Mouse (Mus musculus): ENCODE measurements around the gene Acsl1. TPM values are rescaled to one million over a fixed set of nuclear protein-coding genes. Genes with fewer than 3 reads are reported as not detected.

Gene Acsl1
- polyA plus RNA-seq, 1 experiment: 2.6 TPM

- Histone ChIP-seq H3K4me1 (peaks cover 75% of the 10 kb centered on the region), H3K9me3 (no peaks in the 10 kb centered on the region), H3K27me3 (replicated peaks) (no peaks in the 10 kb centered on the region), H3K36me3 (replicated peaks; ENCODE audit: low read length) (peaks cover 3% of the 10 kb centered on the region), H3K4me3 (replicated peaks) (no peak overlapping the region)
- TF ChIP-seq GATA1 (IDR thresholded peaks at IDR 0.05; ENCODE audit: borderline replicate concordance, low read length) (no peak), FLI1 (IDR thresholded peaks at IDR 0.05; ENCODE audit: low read length) (no peak)
Observed at GRCm38 (mm10) chr8:46474120-46474519, 3.3 kb downstream of the Acsl1 start.

GRCm38 (mm10) chr8:46474634-46475033 is 3.8 kb downstream of the Acsl1 start:
- TF ChIP-seq FLI1 (IDR thresholded peaks at IDR 0.05; ENCODE audit: low read length) (no peak), GATA1 (IDR thresholded peaks at IDR 0.05; ENCODE audit: borderline replicate concordance, low read length) (no peak)
- no peaks in the 10 kb centered on the region for H3K9me3 ChIP-seq
- H3K36me3 ChIP-seq (replicated peaks; ENCODE audit: low read length): peaks cover 3% of the 10 kb centered on the region
- no peak overlapping the region for H3K4me3 ChIP-seq (replicated peaks)
- peaks cover 70% of the 10 kb centered on the region for H3K4me1 ChIP-seq
- no peaks in the 10 kb centered on the region for H3K27me3 ChIP-seq (replicated peaks)

GRCm38 (mm10) chr8:46475404-46475803 is 4.6 kb downstream of the Acsl1 start:
- no peak for TF ChIP-seq FLI1 (IDR thresholded peaks at IDR 0.05; ENCODE audit: low read length)
- TF ChIP-seq GATA1 (IDR thresholded peaks at IDR 0.05; ENCODE audit: borderline replicate concordance, low read length): no peak
- no peaks in the 10 kb centered on the region for H3K27me3 ChIP-seq (replicated peaks)
- H3K4me3 ChIP-seq (replicated peaks): no peak overlapping the region
- H3K36me3 ChIP-seq (replicated peaks; ENCODE audit: low read length): peaks cover 3% of the 10 kb centered on the region
- no peaks in the 10 kb centered on the region for H3K9me3 ChIP-seq
- H3K4me1 ChIP-seq: peaks cover 69% of the 10 kb centered on the region

- Histone ChIP-seq H3K36me3 (replicated peaks; ENCODE audit: low read length) (peaks cover 3% of the 10 kb centered on the region), H3K9me3 (no peaks in the 10 kb centered on the region), H3K4me3 (replicated peaks) (no peak overlapping the region), H3K27me3 (replicated peaks) (no peaks in the 10 kb centered on the region), H3K4me1 (peaks cover 68% of the 10 kb centered on the region)
- no peak for TF ChIP-seq GATA1 (IDR thresholded peaks at IDR 0.05; ENCODE audit: borderline replicate concordance, low read length)
- TF ChIP-seq FLI1 (IDR thresholded peaks at IDR 0.05; ENCODE audit: low read length): no peak
Observed at GRCm38 (mm10) chr8:46475942-46476341, 5.1 kb downstream of the Acsl1 start.

- Histone ChIP-seq H3K4me1 (peaks cover 56% of the 10 kb centered on the region), H3K27me3 (replicated peaks) (no peaks in the 10 kb centered on the region), H3K9me3 (no peaks in the 10 kb centered on the region), H3K4me3 (replicated peaks) (no peak overlapping the region), H3K36me3 (replicated peaks; ENCODE audit: low read length) (peaks cover 6% of the 10 kb centered on the region)
- TF ChIP-seq FLI1 (IDR thresholded peaks at IDR 0.05; ENCODE audit: low read length): no peak
Observed at GRCm38 (mm10) chr8:46477747-46478458, 7.1 kb downstream of the Acsl1 start.

- peaks cover 56% of the 10 kb centered on the region for H3K4me1 ChIP-seq
- no peaks in the 10 kb centered on the region for H3K9me3 ChIP-seq
- no peak for TF ChIP-seq GATA1 (IDR thresholded peaks at IDR 0.05; ENCODE audit: borderline replicate concordance, low read length)
- no peak for TF ChIP-seq FLI1 (IDR thresholded peaks at IDR 0.05; ENCODE audit: low read length)
- H3K27me3 ChIP-seq (replicated peaks): no peaks in the 10 kb centered on the region
- no peak overlapping the region for H3K4me3 ChIP-seq (replicated peaks)
- H3K36me3 ChIP-seq (replicated peaks; ENCODE audit: low read length): peaks cover 8% of the 10 kb centered on the region
Observed at GRCm38 (mm10) chr8:46478783-46479182, 7.9 kb downstream of the Acsl1 start.

- Histone ChIP-seq H3K9me3 (no peaks in the 10 kb centered on the region), H3K4me1 (peaks cover 62% of the 10 kb centered on the region), H3K4me3 (replicated peaks) (no peak overlapping the region), H3K36me3 (replicated peaks; ENCODE audit: low read length) (peaks cover 8% of the 10 kb centered on the region), H3K27me3 (replicated peaks) (no peaks in the 10 kb centered on the region)
- no peak for TF ChIP-seq FLI1 (IDR thresholded peaks at IDR 0.05; ENCODE audit: low read length)
- TF ChIP-seq GATA1 (IDR thresholded peaks at IDR 0.05; ENCODE audit: borderline replicate concordance, low read length): no peak
Observed at GRCm38 (mm10) chr8:46479794-46480532, 9.1 kb downstream of the Acsl1 start.

- peaks cover 8% of the 10 kb centered on the region for H3K36me3 ChIP-seq (replicated peaks; ENCODE audit: low read length)
- no peak overlapping the region for H3K4me3 ChIP-seq (replicated peaks)
- TF ChIP-seq GATA1 (IDR thresholded peaks at IDR 0.05; ENCODE audit: borderline replicate concordance, low read length) (no peak), FLI1 (IDR thresholded peaks at IDR 0.05; ENCODE audit: low read length) (no peak)
- H3K9me3 ChIP-seq: no peaks in the 10 kb centered on the region
- peaks cover 64% of the 10 kb centered on the region for H3K4me1 ChIP-seq
- no peaks in the 10 kb centered on the region for H3K27me3 ChIP-seq (replicated peaks)
Observed at GRCm38 (mm10) chr8:46480533-46480900, 9.7 kb downstream of the Acsl1 start.

GRCm38 (mm10) chr8:46482771-46483170 is 11.9 kb downstream of the Acsl1 start:
- Histone ChIP-seq H3K27me3 (replicated peaks) (no peaks in the 10 kb centered on the region), H3K36me3 (replicated peaks; ENCODE audit: low read length) (peaks cover 6% of the 10 kb centered on the region), H3K4me1 (peaks cover 42% of the 10 kb centered on the region), H3K4me3 (replicated peaks) (no peak overlapping the region), H3K9me3 (no peaks in the 10 kb centered on the region)
- TF ChIP-seq FLI1 (IDR thresholded peaks at IDR 0.05; ENCODE audit: low read length) (no peak), GATA1 (IDR thresholded peaks at IDR 0.05; ENCODE audit: borderline replicate concordance, low read length) (no peak)

- Histone ChIP-seq H3K27me3 (replicated peaks) (no peaks in the 10 kb centered on the region), H3K4me3 (replicated peaks) (no peak overlapping the region), H3K4me1 (peaks cover 42% of the 10 kb centered on the region), H3K9me3 (no peaks in the 10 kb centered on the region), H3K36me3 (replicated peaks; ENCODE audit: low read length) (peaks cover 6% of the 10 kb centered on the region)
- no peak for TF ChIP-seq FLI1 (IDR thresholded peaks at IDR 0.05; ENCODE audit: low read length)
Observed at GRCm38 (mm10) chr8:46483247-46483646, 12.4 kb downstream of the Acsl1 start.
